Mouse (Mus musculus): ENCODE results near the gene Esrra.
"Not testable (repeated sequence)": the region's sequence is repeated elsewhere in the genome, so short reads cannot be mapped to it uniquely, and the experiment has no call there.

GRCm38 (mm10) chr19:6895608-6896305, 25.9 kb downstream of the Esrra start:
- not testable (repeated sequence) for TF ChIP-seq CTCF (IDR thresholded peaks at IDR 0.05; ENCODE audit: borderline replicate concordance, insufficient read depth, low read depth, low read length); POLR2A (IDR thresholded peaks at IDR 0.05; ENCODE audit: borderline replicate concordance, insufficient read depth, low read length)

Measured in cerebellum, adult 2 months (tissue).